Comparison of ENCODE assay signal across 14 mouse cellular contexts in the genomic region with DNA sequence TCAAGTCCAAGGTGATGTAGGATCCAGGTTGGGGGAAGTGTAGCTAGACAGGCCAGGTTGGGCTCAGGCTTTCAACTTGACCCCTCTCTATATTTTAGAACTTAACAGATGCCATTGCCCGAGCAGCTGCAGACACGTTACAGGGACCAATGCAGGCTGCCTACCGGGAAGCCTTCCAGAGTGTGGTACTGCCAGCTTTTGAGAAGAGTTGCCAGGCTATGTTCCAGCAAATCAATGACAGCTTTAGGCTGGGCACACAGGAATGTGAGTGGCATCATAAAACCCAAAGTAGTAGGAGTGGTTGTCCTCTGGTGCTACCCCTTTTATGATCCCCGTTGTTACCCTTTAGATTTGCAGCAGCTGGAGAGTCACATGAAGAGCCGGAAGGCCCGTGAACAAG. TPM values are rescaled to one million over a fixed set of nuclear protein-coding genes. Genes with fewer than 3 reads are reported as not detected.
DNase-seq lines count a peak whose midpoint lies in the region; ATAC-seq and TF ChIP-seq lines count a peak whose summit lies in the region.
"Had no signal": no experiment of that assay in that cellular context is flagged by ENCODE, and none has a peak within 500 bp of the region (broad histone marks: within the 10 kb centered on the region; RNA-seq: fewer than 3 reads in every experiment).

No protein-coding gene starts in this region.

- H3K27ac ChIP-seq in heart, adult 2 months: peak overlapping the region; percentile 34; the same call in 1 of the 2 replicates
- H3K27ac ChIP-seq in cortical plate, adult 2 months (ENCODE audit: insufficient read depth, low read length): 0 out of 2 replicates have a peak overlapping the region, but pooled peaks have one; percentile 35
- H3K27ac ChIP-seq: embryonic facial prominence, embryonic 13.5 days; kidney, postnatal 0 days; limb, embryonic 13.5 days had no signal

- WGBS in heart, adult 2 months: 66% methylated on average over 6 of the region's 6 CpGs

- TF ChIP-seq EP300 in heart, adult 2 months (IDR thresholded peaks at IDR 0.05; ENCODE audit: insufficient read depth, low read depth, low read length): no peak

- H3K27me3 ChIP-seq in heart, adult 2 months (ENCODE audit: control insufficient read depth, insufficient read depth, low read length): no peaks in the 10 kb centered on the region
- H3K27me3 ChIP-seq: embryonic facial prominence, embryonic 13.5 days; limb, embryonic 13.5 days; megakaryocyte, embryonic 14.5 days had no signal

- H3K79me2 ChIP-seq in heart, adult 2 months (replicated peaks; ENCODE audit: control insufficient read depth, insufficient read depth, low read length): no peaks in the 10 kb centered on the region

- no peak for TF ChIP-seq CTCF in heart, adult 2 months (IDR thresholded peaks at IDR 0.05)
- TF ChIP-seq CTCF in cortical plate, adult 2 months (IDR thresholded peaks at IDR 0.05; ENCODE audit: extremely low read depth, insufficient read depth, low read length): no peak

- ATAC-seq in granulocyte monocyte progenitor cell, adult 5-6 weeks (replicated peaks; ENCODE audit: poor library complexity, severe bottlenecking): no peak
- ATAC-seq: CD4-positive, CD25-positive, alpha-beta regulatory T cell, adult 4 months; hindbrain, embryonic 16.5 days had no signal

- peaks cover 2% of the 10 kb centered on the region; the same call in 1 of the 2 replicates for H3K4me1 ChIP-seq in heart, adult 2 months (ENCODE audit: control insufficient read depth, insufficient read depth, low read length)
- H3K4me1 ChIP-seq in cortical plate, adult 2 months (ENCODE audit: control insufficient read depth, insufficient read depth, low read length): no peaks in the 10 kb centered on the region

- no peak overlapping the region for H3K9ac ChIP-seq in heart, adult 2 months (ENCODE audit: low read depth, low read length)
- H3K9ac ChIP-seq: embryonic facial prominence, embryonic 13.5 days; limb, embryonic 13.5 days; lung, embryonic 14.5 days had no signal

- H3K4me3 ChIP-seq in heart, adult 2 months: no peak overlapping the region
- H3K4me3 ChIP-seq in cortical plate, adult 2 months (ENCODE audit: insufficient read depth, low read length): no peak overlapping the region
- H3K4me3 ChIP-seq: embryonic facial prominence, embryonic 13.5 days; limb, embryonic 13.5 days had no signal

- no peaks in the 10 kb centered on the region for H3K36me3 ChIP-seq in heart, adult 2 months (ENCODE audit: control insufficient read depth, insufficient read depth, low read length)

- intact Hi-C loops in heart, adult 2 months (cut with DNase I): no loop called here

- TF ChIP-seq POLR2A in heart, adult 2 months (IDR thresholded peaks at IDR 0.05; ENCODE audit: insufficient read depth, low read depth, low read length): no peak
- TF ChIP-seq POLR2A in cortical plate, adult 2 months (IDR thresholded peaks at IDR 0.05; ENCODE audit: extremely low read depth, insufficient read depth, low read length): no peak

- peak; percentile 51 to 68 for DNase-seq in heart, adult 2 months
- DNase-seq in heart, postnatal 4 days: no peak
- peak; percentile 51 for DNase-seq in gastrocnemius, postnatal 25 days
- peak; percentile 79 to 89 for DNase-seq in layer of hippocampus, postnatal 14 days (ENCODE audit: low spot score in 2 of 2)
- no peak for DNase-seq in kidney, postnatal 14 days
- DNase-seq: lung, embryonic 14.5 days had no signal

RNA-seq across cellular contexts. Expression of gene Nrn1l, which starts 2.5 kb away (rescaled TPM):
- under 1 TPM; 0.41 to 0.57 TPM for total RNA-seq in heart, adult 2 months (2021)
- polyA plus RNA-seq in heart, adult 2 months (2012; rRNA removed): 1.0 and 1.6 TPM in 2 replicates
- not detected for total RNA-seq in heart, postnatal 4 days (2021)
- 7.9 and 8.5 TPM in 2 replicates for polyA plus RNA-seq in cortical plate, adult 2 months (2012; rRNA removed)
- total RNA-seq in gastrocnemius, postnatal 25 days (2021): not detected
- total RNA-seq in layer of hippocampus, postnatal 14 days (2021): 1 to 10 TPM; 1.1 to 2.1 TPM
- total RNA-seq in granulocyte monocyte progenitor cell, adult 5-6 weeks (2014; fragmentation: Nextera tagmentation): 0.90 TPM in 1 of 2 replicates, not detected in the other
- total RNA-seq in granulocyte monocyte progenitor cell, adult 5-6 weeks (2017): not detected in 2 replicates
- polyA plus RNA-seq: lung, embryonic 14.5 days had no signal

RNA-seq across cellular contexts. Expression of gene Pskh1, which starts 9.4 kb away (rescaled TPM):
- 10 to 100 TPM; 16.5 to 20.8 TPM for total RNA-seq in heart, adult 2 months (2021)
- 28.7 and 39.7 TPM in 2 replicates for polyA plus RNA-seq in heart, adult 2 months (2012; rRNA removed)
- 10 to 100 TPM; 21.7 to 24.3 TPM for total RNA-seq in heart, postnatal 4 days (2021)
- 13.1 and 13.3 TPM in 2 replicates for polyA plus RNA-seq in cortical plate, adult 2 months (2012; rRNA removed)
- total RNA-seq in gastrocnemius, postnatal 25 days (2021): 10 to 100 TPM in 1 of 2 experiments, 1 to 10 TPM in 1; 10.0 to 10.7 TPM
- total RNA-seq in layer of hippocampus, postnatal 14 days (2021): 1 to 10 TPM; 7.2 to 9.0 TPM
- 18.0 and 28.1 TPM in 2 replicates for total RNA-seq in granulocyte monocyte progenitor cell, adult 5-6 weeks (2014; fragmentation: Nextera tagmentation)
- 19.7 and 20.6 TPM in 2 replicates for total RNA-seq in granulocyte monocyte progenitor cell, adult 5-6 weeks (2017)

RNA-seq across cellular contexts. Expression of gene Edc4, which starts 10.2 kb away (rescaled TPM):
- total RNA-seq in heart, adult 2 months (2021): 10 to 100 TPM; 23.2 to 25.4 TPM
- polyA plus RNA-seq in heart, adult 2 months (2012; rRNA removed): 42.4 and 47.6 TPM in 2 replicates
- 10 to 100 TPM; 34.0 to 34.8 TPM for total RNA-seq in heart, postnatal 4 days (2021)
- polyA plus RNA-seq in cortical plate, adult 2 months (2012; rRNA removed): 71.3 and 74.7 TPM in 2 replicates
- total RNA-seq in gastrocnemius, postnatal 25 days (2021): 10 to 100 TPM; 17.5 to 18.4 TPM
- 10 to 100 TPM; 57.2 to 66.0 TPM for total RNA-seq in layer of hippocampus, postnatal 14 days (2021)
- 26.7 and 29.3 TPM in 2 replicates for total RNA-seq in granulocyte monocyte progenitor cell, adult 5-6 weeks (2014; fragmentation: Nextera tagmentation)
- total RNA-seq in granulocyte monocyte progenitor cell, adult 5-6 weeks (2017): 26.4 and 42.3 TPM in 2 replicates

RNA-seq across cellular contexts. Expression of gene Nutf2, which starts 30.5 kb away (rescaled TPM):
- total RNA-seq in heart, adult 2 months (2021): 10 to 100 TPM; 35.5 to 39.8 TPM
- polyA plus RNA-seq in heart, adult 2 months (2012; rRNA removed): 56.1 and 67.7 TPM in 2 replicates
- 10 to 100 TPM; 44.7 to 45.7 TPM for total RNA-seq in heart, postnatal 4 days (2021)
- polyA plus RNA-seq in cortical plate, adult 2 months (2012; rRNA removed): 85.1 and 86.1 TPM in 2 replicates
- total RNA-seq in gastrocnemius, postnatal 25 days (2021): 10 to 100 TPM; 47.7 to 79.5 TPM
- 10 to 100 TPM; 36.5 to 45.5 TPM for total RNA-seq in layer of hippocampus, postnatal 14 days (2021)
- total RNA-seq in granulocyte monocyte progenitor cell, adult 5-6 weeks (2014; fragmentation: Nextera tagmentation): 158 and 185 TPM in 2 replicates
- 59.3 and 120 TPM in 2 replicates for total RNA-seq in granulocyte monocyte progenitor cell, adult 5-6 weeks (2017)

RNA-seq across cellular contexts. Expression of gene Thap11, which starts 35.9 kb away (rescaled TPM):
- total RNA-seq in heart, adult 2 months (2021): 10 to 100 TPM; 26.8 to 30.1 TPM
- 33.0 and 42.2 TPM in 2 replicates for polyA plus RNA-seq in heart, adult 2 months (2012; rRNA removed)
- total RNA-seq in heart, postnatal 4 days (2021): 10 to 100 TPM; 26.4 to 29.3 TPM
- 48.0 and 49.7 TPM in 2 replicates for polyA plus RNA-seq in cortical plate, adult 2 months (2012; rRNA removed)
- 10 to 100 TPM; 19.3 to 19.5 TPM for total RNA-seq in gastrocnemius, postnatal 25 days (2021)
- 10 to 100 TPM; 34.5 to 36.1 TPM for total RNA-seq in layer of hippocampus, postnatal 14 days (2021)
- 20.4 and 30.1 TPM in 2 replicates for total RNA-seq in granulocyte monocyte progenitor cell, adult 5-6 weeks (2014; fragmentation: Nextera tagmentation)
- total RNA-seq in granulocyte monocyte progenitor cell, adult 5-6 weeks (2017): 29.9 and 36.8 TPM in 2 replicates

Comparison
In these comparisons a context has a peak if more than half of its experiments do, and no peak if none do; other contexts are left out.
1. DNase-seq: peak in heart, adult 2 months (2 of 2), gastrocnemius, postnatal 25 days (single experiment) and layer of hippocampus, postnatal 14 days (2 of 2); none in heart, postnatal 4 days (single experiment) and kidney, postnatal 14 days (single experiment).